Mouse (Mus musculus): Measurements from ENCODE around the gene Hist1h2ae. TPM values are rescaled to one million over a fixed set of nuclear protein-coding genes. Genes with fewer than 3 reads are reported as not detected.

The Hist1h2ae gene
- polyA plus RNA-seq, 1 experiment = 5.2 TPM

GRCm38 (mm10) chr13:23532262-23533075 lies 38.6 kb downstream of the Hist1h2ae start:
- Histone ChIP-seq H3K9me3 (ENCODE audit: control insufficient read depth, low read length) (no peaks in the 10 kb centered on the region), H3K36me3 (ENCODE audit: control insufficient read depth) (peaks cover 7% of the 10 kb centered on the region), H3K4me3 (replicated peaks) (peak overlapping the region; percentile 80), H3K4me1 (ENCODE audit: control insufficient read depth) (peaks cover 43% of the 10 kb centered on the region), H3K27me3 (ENCODE audit: control insufficient read depth) (no peaks in the 10 kb centered on the region)
- TF ChIP-seq TAL1 (IDR thresholded peaks at IDR 0.05; ENCODE audit: low read length) = no peak
- TF ChIP-seq GATA1 (IDR thresholded peaks at IDR 0.05; ENCODE audit: low read length) = no peak

GRCm38 (mm10) chr13:23530901-23531875 lies 39.8 kb downstream of the Hist1h2ae start, which contains the start of gene Hist1h4h:
Gene Hist1h4h, plus strand, starts transcription at chr13:23531050.
- Histone ChIP-seq H3K9me3 (ENCODE audit: control insufficient read depth, low read length) (no peaks in the 10 kb centered on the region), H3K27me3 (ENCODE audit: control insufficient read depth) (no peaks in the 10 kb centered on the region), H3K4me3 (replicated peaks) (peak within 1 kb of the TSS; percentile 80), H3K36me3 (ENCODE audit: control insufficient read depth) (no peaks in the 10 kb centered on the region), H3K4me1 (ENCODE audit: control insufficient read depth) (peaks cover 43% of the 10 kb centered on the region)
- TF ChIP-seq GATA1 (IDR thresholded peaks at IDR 0.05; ENCODE audit: low read length) (no peak), TAL1 (IDR thresholded peaks at IDR 0.05; ENCODE audit: low read length) (no peak)

GRCm38 (mm10) chr13:23530181-23530900 lies 40.7 kb downstream of the Hist1h2ae start:
- no peaks in the 10 kb centered on the region for H3K27me3 ChIP-seq (ENCODE audit: control insufficient read depth)
- H3K9me3 ChIP-seq (ENCODE audit: control insufficient read depth, low read length) = no peaks in the 10 kb centered on the region
- TF ChIP-seq TAL1 (IDR thresholded peaks at IDR 0.05; ENCODE audit: low read length) (no peak), GATA1 (IDR thresholded peaks at IDR 0.05; ENCODE audit: low read length) (no peak)
- H3K36me3 ChIP-seq (ENCODE audit: control insufficient read depth) = no peaks in the 10 kb centered on the region
- H3K4me1 ChIP-seq (ENCODE audit: control insufficient read depth) = peaks cover 50% of the 10 kb centered on the region
- peak overlapping the region; percentile 80 for H3K4me3 ChIP-seq (replicated peaks)

GRCm38 (mm10) chr13:23529480-23530165 lies 41.4 kb downstream of the Hist1h2ae start:
- Histone ChIP-seq H3K27me3 (ENCODE audit: control insufficient read depth) (no peaks in the 10 kb centered on the region), H3K36me3 (ENCODE audit: control insufficient read depth) (no peaks in the 10 kb centered on the region), H3K4me1 (ENCODE audit: control insufficient read depth) (peaks cover 55% of the 10 kb centered on the region), H3K4me3 (replicated peaks) (peak overlapping the region; percentile 80), H3K9me3 (ENCODE audit: control insufficient read depth, low read length) (no peaks in the 10 kb centered on the region)
- no peak for TF ChIP-seq TAL1 (IDR thresholded peaks at IDR 0.05; ENCODE audit: low read length)

- no peaks in the 10 kb centered on the region for H3K36me3 ChIP-seq (ENCODE audit: control insufficient read depth)
- H3K4me1 ChIP-seq (ENCODE audit: control insufficient read depth) = peaks cover 59% of the 10 kb centered on the region
- H3K27me3 ChIP-seq (ENCODE audit: control insufficient read depth) = no peaks in the 10 kb centered on the region
- peak overlapping the region; percentile 24 for H3K4me3 ChIP-seq (replicated peaks)
- TF ChIP-seq TAL1 (IDR thresholded peaks at IDR 0.05; ENCODE audit: low read length) = no peak
- no peak for TF ChIP-seq GATA1 (IDR thresholded peaks at IDR 0.05; ENCODE audit: low read length)
- H3K9me3 ChIP-seq (ENCODE audit: control insufficient read depth, low read length) = no peaks in the 10 kb centered on the region
These were observed 42.0 kb downstream of the Hist1h2ae start for GRCm38 (mm10) chr13:23529005-23529404.

GRCm38 (mm10) chr13:23526312-23526711 lies 44.7 kb downstream of the Hist1h2ae start:
- TF ChIP-seq GATA1 (IDR thresholded peaks at IDR 0.05; ENCODE audit: low read length) (no peak), TAL1 (IDR thresholded peaks at IDR 0.05; ENCODE audit: low read length) (no peak)
- Histone ChIP-seq H3K4me3 (replicated peaks) (peak overlapping the region; percentile 59), H3K9me3 (ENCODE audit: control insufficient read depth, low read length) (no peaks in the 10 kb centered on the region), H3K4me1 (ENCODE audit: control insufficient read depth) (peaks cover 51% of the 10 kb centered on the region), H3K27me3 (ENCODE audit: control insufficient read depth) (no peaks in the 10 kb centered on the region), H3K36me3 (ENCODE audit: control insufficient read depth) (no peaks in the 10 kb centered on the region)

GRCm38 (mm10) chr13:23525901-23526300 lies 45.1 kb downstream of the Hist1h2ae start:
- no peak for TF ChIP-seq GATA1 (IDR thresholded peaks at IDR 0.05; ENCODE audit: low read length)
- no peak for TF ChIP-seq TAL1 (IDR thresholded peaks at IDR 0.05; ENCODE audit: low read length)
- Histone ChIP-seq H3K36me3 (ENCODE audit: control insufficient read depth) (no peaks in the 10 kb centered on the region), H3K4me3 (replicated peaks) (peak overlapping the region; percentile 59), H3K27me3 (ENCODE audit: control insufficient read depth) (no peaks in the 10 kb centered on the region), H3K4me1 (ENCODE audit: control insufficient read depth) (peaks cover 54% of the 10 kb centered on the region), H3K9me3 (ENCODE audit: control insufficient read depth, low read length) (no peaks in the 10 kb centered on the region)

GRCm38 (mm10) chr13:23524654-23525053 lies 46.4 kb downstream of the Hist1h2ae start:
- H3K9me3 ChIP-seq (ENCODE audit: control insufficient read depth, low read length) = no peaks in the 10 kb centered on the region
- H3K4me1 ChIP-seq (ENCODE audit: control insufficient read depth) = peaks cover 62% of the 10 kb centered on the region
- H3K4me3 ChIP-seq (replicated peaks) = no peak overlapping the region
- H3K36me3 ChIP-seq (ENCODE audit: control insufficient read depth) = no peaks in the 10 kb centered on the region
- H3K27me3 ChIP-seq (ENCODE audit: control insufficient read depth) = no peaks in the 10 kb centered on the region
- TF ChIP-seq GATA1 (IDR thresholded peaks at IDR 0.05; ENCODE audit: low read length) (no peak), TAL1 (IDR thresholded peaks at IDR 0.05; ENCODE audit: low read length) (no peak)
